Mouse (Mus musculus): ENCODE results near the gene Oprd1. TPM values are rescaled to one million over a fixed set of nuclear protein-coding genes. Genes with fewer than 3 reads are reported as not detected.
A peak's percentile ranks its signal among the peaks of the same experiment; 100 is the strongest.

The Oprd1 gene
- polyA plus RNA-seq (2017; shearing (Covaris generic)) = not detected

GRCm38 (mm10) chr4:132144080-132144841, at the start of gene Oprd1:
Gene Oprd1, minus strand, starts transcription at chr4:132144486.
- ATAC-seq = no peak

- ATAC-seq = no peak
These were observed 43.6 kb upstream of the Oprd1 start for GRCm38 (mm10) chr4:132187826-132188401.

- no peak for ATAC-seq
These were observed 38.9 kb upstream of the Oprd1 start for GRCm38 (mm10) chr4:132183162-132183561.

GRCm38 (mm10) chr4:132181721-132182658, 37.7 kb upstream of the Oprd1 start:
- ATAC-seq = no peak

- ATAC-seq = no peak
These were observed 36.4 kb upstream of the Oprd1 start for GRCm38 (mm10) chr4:132180710-132181109.

- ATAC-seq = peak; percentile 14
These were observed 34.4 kb upstream of the Oprd1 start for GRCm38 (mm10) chr4:132178630-132179059.

- no peak for ATAC-seq
These were observed 32.2 kb upstream of the Oprd1 start for GRCm38 (mm10) chr4:132176474-132176873.

- no peak for ATAC-seq
These were observed 26.6 kb upstream of the Oprd1 start for GRCm38 (mm10) chr4:132170891-132171290.

- ATAC-seq = no peak
These were observed 25.5 kb upstream of the Oprd1 start for GRCm38 (mm10) chr4:132169761-132170160.

- ATAC-seq = no peak
These were observed 25.0 kb upstream of the Oprd1 start for GRCm38 (mm10) chr4:132169271-132169670.

- no peak for ATAC-seq
These were observed 23.1 kb upstream of the Oprd1 start for GRCm38 (mm10) chr4:132167436-132167835.

- ATAC-seq = no peak
These were observed 22.3 kb upstream of the Oprd1 start for GRCm38 (mm10) chr4:132166350-132167290.

GRCm38 (mm10) chr4:132165691-132166090, 21.4 kb upstream of the Oprd1 start:
- ATAC-seq = no peak

- ATAC-seq = no peak
These were observed 12.8 kb upstream of the Oprd1 start for GRCm38 (mm10) chr4:132156941-132157622.

- no peak for ATAC-seq
These were observed 10.8 kb upstream of the Oprd1 start for GRCm38 (mm10) chr4:132154877-132155670.

GRCm38 (mm10) chr4:132151673-132152072, 7.4 kb upstream of the Oprd1 start:
- no peak for ATAC-seq

- no peak for ATAC-seq
These were observed 1.9 kb upstream of the Oprd1 start for GRCm38 (mm10) chr4:132146201-132146600.

- no peak for ATAC-seq
These were observed 806 bp upstream of the Oprd1 start for GRCm38 (mm10) chr4:132145092-132145491.

GRCm38 (mm10) chr4:132138640-132139039, 5.6 kb downstream of the Oprd1 start:
- ATAC-seq = no peak

- ATAC-seq = no peak
These were observed 7.3 kb downstream of the Oprd1 start for GRCm38 (mm10) chr4:132137013-132137412.
